Mouse (Mus musculus): ENCODE measurements around the gene Phc2. TPM values are rescaled to one million over a fixed set of nuclear protein-coding genes. Genes with fewer than 3 reads are reported as not detected.
"Not testable (repeated sequence)": the region's sequence is repeated elsewhere in the genome, so short reads cannot be mapped to it uniquely, and the experiment has no call there.

The Phc2 gene
- total RNA-seq, 1 experiment: 29.8 TPM

- Histone ChIP-seq H3K9ac (ENCODE audit: insufficient read depth, low read depth, low read length, poor library complexity, severe bottlenecking) (no peak overlapping the region), H3K9me3 (ENCODE audit: control insufficient read depth, insufficient read depth, low read depth, low read length) (no peaks in the 10 kb centered on the region), H3K27ac (ENCODE audit: insufficient read depth, low read depth, low read length, poor library complexity, severe bottlenecking) (no peak overlapping the region), H3K4me3 (ENCODE audit: insufficient read depth in 1 of 2, low read depth in 1 of 2, low read length in 2 of 2, poor library complexity in 1 of 2, severe bottlenecking in 1 of 2) (no peak overlapping the region), H3K4me1 (ENCODE audit: control insufficient read depth in 2 of 2, insufficient read depth in 2 of 2, low read length in 2 of 2, poor library complexity in 1 of 2) (no peaks in the 10 kb centered on the region; a peak in 1 of 4 replicates), H3K36me3 (ENCODE audit: control insufficient read depth, insufficient read depth, low read length, poor library complexity, severe bottlenecking) (no peaks in the 10 kb centered on the region)
- in situ Hi-C loops (cut with MboI; ENCODE audit: low sequenced_read_pairs in 2 of 2, unreplicated experiment in 2 of 2): no loop called here
- TF ChIP-seq HCFC1 (IDR thresholded peaks at IDR 0.05; ENCODE audit: borderline replicate concordance, insufficient read depth, low read length) (no peak), MAFK (IDR thresholded peaks at IDR 0.05; ENCODE audit: insufficient read depth, low read depth, low read length) (no peak), CHD2 (IDR thresholded peaks at IDR 0.05; ENCODE audit: low read depth, low read length) (no peak), ZNF384 (IDR thresholded peaks at IDR 0.05; ENCODE audit: low read depth, low read length) (no peak), ZC3H11A (IDR thresholded peaks at IDR 0.05; ENCODE audit: borderline replicate concordance, low read depth, low read length) (no peak)
- no peak for DNase-seq (ENCODE audit: low read depth, low spot score)
Observed at GRCm38 (mm10) chr4:128660196-128660595, 5.7 kb downstream of the Phc2 start.

- H3K4me3 ChIP-seq (ENCODE audit: insufficient read depth in 1 of 2, low read depth in 1 of 2, low read length in 2 of 2, poor library complexity in 1 of 2, severe bottlenecking in 1 of 2): no peak overlapping the region
- no peaks in the 10 kb centered on the region for H3K9me3 ChIP-seq (ENCODE audit: control insufficient read depth, insufficient read depth, low read depth, low read length)
- no peaks in the 10 kb centered on the region for H3K36me3 ChIP-seq (ENCODE audit: control insufficient read depth, insufficient read depth, low read length, poor library complexity, severe bottlenecking)
- no peak overlapping the region for H3K27ac ChIP-seq (ENCODE audit: insufficient read depth, low read depth, low read length, poor library complexity, severe bottlenecking)
- in situ Hi-C loops (cut with MboI; ENCODE audit: low sequenced_read_pairs in 2 of 2, unreplicated experiment in 2 of 2): no loop called here
- no peak overlapping the region for H3K9ac ChIP-seq (ENCODE audit: insufficient read depth, low read depth, low read length, poor library complexity, severe bottlenecking)
- no peaks in the 10 kb centered on the region; a peak in 1 of 4 replicates for H3K4me1 ChIP-seq (ENCODE audit: control insufficient read depth in 2 of 2, insufficient read depth in 2 of 2, low read length in 2 of 2, poor library complexity in 1 of 2)
- DNase-seq (ENCODE audit: low read depth, low spot score): no peak
- no peak for TF ChIP-seq CHD2 (IDR thresholded peaks at IDR 0.05; ENCODE audit: low read depth, low read length)
- no peak for TF ChIP-seq ZNF384 (IDR thresholded peaks at IDR 0.05; ENCODE audit: low read depth, low read length)
- no peak for TF ChIP-seq MAFK (IDR thresholded peaks at IDR 0.05; ENCODE audit: insufficient read depth, low read depth, low read length)
- no peak for TF ChIP-seq HCFC1 (IDR thresholded peaks at IDR 0.05; ENCODE audit: borderline replicate concordance, insufficient read depth, low read length)
- no peak for TF ChIP-seq ZC3H11A (IDR thresholded peaks at IDR 0.05; ENCODE audit: borderline replicate concordance, low read depth, low read length)
Observed at GRCm38 (mm10) chr4:128661063-128661462, 6.6 kb downstream of the Phc2 start.

GRCm38 (mm10) chr4:128664002-128664401 is 9.5 kb downstream of the Phc2 start:
- Histone ChIP-seq H3K4me1 (ENCODE audit: control insufficient read depth in 2 of 2, insufficient read depth in 2 of 2, low read length in 2 of 2, poor library complexity in 1 of 2) (no peaks in the 10 kb centered on the region), H3K4me3 (ENCODE audit: insufficient read depth in 1 of 2, low read depth in 1 of 2, low read length in 2 of 2, poor library complexity in 1 of 2, severe bottlenecking in 1 of 2) (no peak overlapping the region), H3K9me3 (ENCODE audit: control insufficient read depth, insufficient read depth, low read depth, low read length) (no peaks in the 10 kb centered on the region), H3K27ac (ENCODE audit: insufficient read depth, low read depth, low read length, poor library complexity, severe bottlenecking) (no peak overlapping the region), H3K9ac (ENCODE audit: insufficient read depth, low read depth, low read length, poor library complexity, severe bottlenecking) (no peak overlapping the region), H3K36me3 (ENCODE audit: control insufficient read depth, insufficient read depth, low read length, poor library complexity, severe bottlenecking) (no peaks in the 10 kb centered on the region)
- TF ChIP-seq ZC3H11A (IDR thresholded peaks at IDR 0.05; ENCODE audit: borderline replicate concordance, low read depth, low read length): no peak
- TF ChIP-seq ZNF384 (IDR thresholded peaks at IDR 0.05; ENCODE audit: low read depth, low read length): no peak
- no peak for TF ChIP-seq MAFK (IDR thresholded peaks at IDR 0.05; ENCODE audit: insufficient read depth, low read depth, low read length)
- TF ChIP-seq CHD2 (IDR thresholded peaks at IDR 0.05; ENCODE audit: low read depth, low read length): no peak
- TF ChIP-seq HCFC1 (IDR thresholded peaks at IDR 0.05; ENCODE audit: borderline replicate concordance, insufficient read depth, low read length): no peak
- DNase-seq (ENCODE audit: low read depth, low spot score): no peak
- in situ Hi-C loops (cut with MboI; ENCODE audit: low sequenced_read_pairs in 2 of 2, unreplicated experiment in 2 of 2): no loop called here

DNA sequence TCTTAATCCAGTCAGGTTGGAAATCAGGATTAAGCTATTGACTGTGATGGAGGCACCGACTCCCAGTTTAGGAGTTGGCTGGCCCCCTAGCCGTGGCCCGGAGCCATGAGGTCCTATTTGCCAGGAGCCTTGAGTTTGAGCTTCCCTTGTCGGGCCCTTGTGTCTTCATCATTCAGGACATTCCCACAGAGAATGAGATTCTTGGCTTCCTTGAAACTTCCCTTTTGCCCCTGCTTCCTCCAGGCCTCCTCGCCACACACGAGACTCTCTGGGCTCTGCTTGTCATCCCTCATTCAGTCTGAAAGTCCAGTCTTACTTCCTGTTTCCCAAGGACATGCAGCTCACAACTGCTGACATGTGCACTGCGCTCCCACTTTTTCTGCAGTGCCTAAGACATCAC is 11.9 kb downstream of the Phc2 start:
- H3K27ac ChIP-seq (ENCODE audit: insufficient read depth, low read depth, low read length, poor library complexity, severe bottlenecking): not testable (repeated sequence)

GRCm38 (mm10) chr4:128667195-128667594 is 12.7 kb downstream of the Phc2 start:
- H3K9me3 ChIP-seq (ENCODE audit: control insufficient read depth, insufficient read depth, low read depth, low read length); in situ Hi-C loops (cut with MboI; ENCODE audit: low sequenced_read_pairs in 2 of 2, unreplicated experiment in 2 of 2); DNase-seq (ENCODE audit: low read depth, low spot score); H3K36me3 ChIP-seq (ENCODE audit: control insufficient read depth, insufficient read depth, low read length, poor library complexity, severe bottlenecking); H3K27ac ChIP-seq (ENCODE audit: insufficient read depth, low read depth, low read length, poor library complexity, severe bottlenecking); H3K4me3 ChIP-seq (ENCODE audit: insufficient read depth in 1 of 2, low read depth in 1 of 2, low read length in 2 of 2, poor library complexity in 1 of 2, severe bottlenecking in 1 of 2); H3K9ac ChIP-seq (ENCODE audit: insufficient read depth, low read depth, low read length, poor library complexity, severe bottlenecking); H3K4me1 ChIP-seq (ENCODE audit: control insufficient read depth in 2 of 2, insufficient read depth in 2 of 2, low read length in 2 of 2, poor library complexity in 1 of 2): not testable (repeated sequence)

More for the DNA sequence above, 11.9 kb downstream of the Phc2 start:
- H3K9ac ChIP-seq (ENCODE audit: insufficient read depth, low read depth, low read length, poor library complexity, severe bottlenecking); in situ Hi-C loops (cut with MboI; ENCODE audit: low sequenced_read_pairs in 2 of 2, unreplicated experiment in 2 of 2); H3K36me3 ChIP-seq (ENCODE audit: control insufficient read depth, insufficient read depth, low read length, poor library complexity, severe bottlenecking); H3K9me3 ChIP-seq (ENCODE audit: control insufficient read depth, insufficient read depth, low read depth, low read length); H3K4me1 ChIP-seq (ENCODE audit: control insufficient read depth in 2 of 2, insufficient read depth in 2 of 2, low read length in 2 of 2, poor library complexity in 1 of 2); H3K4me3 ChIP-seq (ENCODE audit: insufficient read depth in 1 of 2, low read depth in 1 of 2, low read length in 2 of 2, poor library complexity in 1 of 2, severe bottlenecking in 1 of 2); DNase-seq (ENCODE audit: low read depth, low spot score): not testable (repeated sequence)

Measured in ES-E14 (cell line).